Mouse (Mus musculus) small intestine, adult 2 months (tissue): ENCODE data around the gene Lgals7. TPM values are rescaled to one million over a fixed set of nuclear protein-coding genes. Genes with fewer than 3 reads are reported as not detected.

Experiments
- H3K27ac ChIP-seq: fragments of 200-500 bp; 2 replicates; pipeline ENCODE4 v1.5.1; 2012; ENCODE audit warnings: low read depth, low read length, control low read depth, inconsistent platforms; ENCODE audit not compliant: insufficient read depth
- H3K27me3 ChIP-seq: fragments of 200-500 bp; 2 replicates; pipeline ENCODE4 v1.6.1; 2012; ENCODE audit warnings: mild to moderate bottlenecking, moderate library complexity, low read length, inconsistent platforms; ENCODE audit not compliant: control insufficient read depth, insufficient read depth
- H3K36me3 ChIP-seq: fragments of 200-500 bp; 2 replicates; pipeline ENCODE4 v1.6.1; 2012; ENCODE audit warnings: mild to moderate bottlenecking, low read length, control low read depth, inconsistent platforms; ENCODE audit not compliant: control insufficient read depth, insufficient read depth
- H3K4me1 ChIP-seq: fragments of 200-500 bp; 2 replicates; pipeline ENCODE4 v1.6.1; 2012; ENCODE audit warnings: low read length, inconsistent platforms, mixed read lengths; ENCODE audit not compliant: control insufficient read depth, insufficient read depth, insufficient read length
- H3K4me3 ChIP-seq: fragments of 200-500 bp; 2 replicates; pipeline ENCODE4 v1.5.1; 2012; ENCODE audit warnings: low read depth, mild to moderate bottlenecking, control low read depth, inconsistent platforms, low read length, moderate library complexity
- CTCF ChIP-seq: fragments of 200-500 bp; IDR thresholded peaks from 2 replicates; pipeline ENCODE4 v1.5.1; 2012; ENCODE audit warnings: low read depth, mild to moderate bottlenecking, control low read depth, inconsistent platforms, low read length, moderate library complexity, mixed read lengths; ENCODE audit not compliant: insufficient replicate concordance, insufficient read length; ENCODE audit errors: extremely low read depth
- POLR2A ChIP-seq: fragments of 200-500 bp; IDR thresholded peaks from 2 replicates; pipeline ENCODE4 v1.6.1; 2012; ENCODE audit warnings: low read depth, mild to moderate bottlenecking, control low read depth, inconsistent platforms, low read length, moderate library complexity
- WGBS: fragments of 180-500 bp; shearing (Covaris S2); methylation state at CpG from one replicate; pipeline ENCODE4 v1.1.7; 2018; 5-methylcytosine and 5-hydroxymethylcytosine counted together
- polyA plus RNA-seq: library from polyadenylated mRNA; depleted of rRNA; stranded (reverse); fragments of >200 nt; gene quantifications from 2 replicates; pipeline ENCODE4 v1.2.3, GENCODE M21; 2012; rRNA removed

Gene Lgals7
- polyA plus RNA-seq, 1 experiment, result not detected

DNA sequence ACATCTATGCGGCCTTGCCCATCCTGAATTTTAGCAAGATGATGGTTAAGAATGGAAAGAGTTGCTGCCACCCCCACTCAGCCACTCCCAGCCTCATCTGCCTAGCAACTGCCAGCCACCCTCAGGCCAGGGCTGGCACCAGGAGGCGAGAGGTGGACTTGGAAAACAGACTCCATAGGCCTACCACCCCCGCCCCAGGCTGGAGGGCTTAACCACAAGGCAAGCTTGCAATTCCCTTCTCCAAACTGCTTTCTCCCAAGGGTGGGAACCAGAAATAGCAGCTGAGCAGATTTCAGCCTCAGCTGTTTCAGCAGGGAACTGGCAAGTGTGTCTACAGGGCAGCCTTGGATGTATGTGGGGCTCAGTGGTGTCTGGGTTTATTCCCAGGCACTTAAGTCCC is 39.2 kb downstream of the Lgals7 start:
- 90% methylated on average over 3 of the region's 3 CpGs for WGBS
- no peaks in the 10 kb centered on the region for H3K4me1 ChIP-seq
- no peaks in the 10 kb centered on the region for H3K27me3 ChIP-seq
- peaks cover 97% of the 10 kb centered on the region for H3K36me3 ChIP-seq
- H3K4me3 ChIP-seq, result no peak overlapping the region
- H3K27ac ChIP-seq, result no peak overlapping the region
- TF ChIP-seq POLR2A, result no peak
- no peak for TF ChIP-seq CTCF

DNA sequence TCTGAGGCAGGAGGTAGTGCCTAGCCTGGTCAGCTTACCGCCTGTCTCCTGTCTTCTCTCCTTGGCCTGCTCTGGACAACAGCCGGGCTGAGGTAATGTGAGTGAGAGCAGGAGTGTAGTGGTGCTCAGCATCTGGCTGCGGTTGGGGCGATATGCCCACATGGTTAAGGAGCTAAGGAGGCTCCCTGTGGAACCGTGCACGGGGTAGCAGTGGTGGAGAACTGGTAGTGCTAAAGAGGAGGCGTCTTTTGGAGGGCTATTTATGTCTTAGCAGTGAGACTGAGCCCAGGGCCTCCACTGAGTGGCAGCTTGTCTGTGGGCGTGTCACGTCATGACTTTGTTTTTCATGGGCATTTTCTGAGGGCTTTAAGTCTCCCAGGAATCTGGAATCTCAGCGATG is 40.1 kb downstream of the Lgals7 start:
- H3K4me1 ChIP-seq, result no peaks in the 10 kb centered on the region
- H3K4me3 ChIP-seq, result no peak overlapping the region
- WGBS, result 92% methylated on average over 10 of the region's 10 CpGs
- H3K36me3 ChIP-seq, result peaks cover 97% of the 10 kb centered on the region
- H3K27ac ChIP-seq, result no peak overlapping the region
- no peaks in the 10 kb centered on the region for H3K27me3 ChIP-seq
- TF ChIP-seq CTCF (no peak), POLR2A (no peak)

DNA sequence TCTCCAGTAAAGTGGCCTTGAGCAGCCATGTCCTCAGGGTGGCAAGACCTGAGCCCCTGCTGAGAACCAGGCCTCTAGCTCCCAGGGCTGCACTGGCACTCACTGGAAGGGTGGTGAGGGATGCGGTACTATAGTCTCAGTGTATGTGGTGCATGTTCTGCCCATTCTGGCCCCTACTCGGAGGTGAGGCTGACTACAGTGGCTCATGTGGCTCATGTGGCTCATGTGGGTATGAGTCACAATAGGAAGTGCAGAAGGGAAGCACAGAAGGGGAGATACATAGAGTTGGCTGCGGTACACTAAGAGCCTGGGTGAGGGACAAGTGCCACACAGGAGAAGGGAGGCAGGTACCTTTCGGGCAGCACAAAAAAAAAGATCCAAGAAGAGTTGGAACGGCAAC is 43.5 kb downstream of the Lgals7 start:
- H3K4me3 ChIP-seq, result no peak overlapping the region
- 83% methylated on average over 5 of the region's 5 CpGs for WGBS
- no peak overlapping the region for H3K27ac ChIP-seq
- no peaks in the 10 kb centered on the region for H3K27me3 ChIP-seq
- peaks cover 97% of the 10 kb centered on the region for H3K36me3 ChIP-seq
- TF ChIP-seq CTCF (no peak), POLR2A (no peak)
- H3K4me1 ChIP-seq, result no peaks in the 10 kb centered on the region

DNA sequence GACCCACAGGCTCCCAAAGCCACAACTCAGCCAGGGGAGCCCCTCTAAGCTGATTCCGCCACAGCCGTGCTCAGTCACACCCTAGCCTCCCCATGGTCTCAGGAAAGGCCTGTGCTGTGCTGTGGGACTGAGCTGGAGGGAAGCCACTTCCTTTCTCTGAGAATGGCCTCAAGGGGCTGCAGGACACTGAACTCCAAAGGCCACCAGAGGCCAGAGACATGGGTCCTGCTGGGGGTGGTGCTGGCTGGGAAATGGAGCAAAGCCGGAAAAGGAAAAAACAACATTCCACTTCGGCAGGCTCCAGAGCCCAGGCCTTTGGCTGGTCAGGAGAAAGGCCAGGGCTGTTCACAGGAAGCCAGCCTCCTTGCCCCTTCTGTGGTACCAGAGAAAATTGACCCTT is 48.0 kb downstream of the Lgals7 start:
- H3K36me3 ChIP-seq, result peaks cover 96% of the 10 kb centered on the region

DNA sequence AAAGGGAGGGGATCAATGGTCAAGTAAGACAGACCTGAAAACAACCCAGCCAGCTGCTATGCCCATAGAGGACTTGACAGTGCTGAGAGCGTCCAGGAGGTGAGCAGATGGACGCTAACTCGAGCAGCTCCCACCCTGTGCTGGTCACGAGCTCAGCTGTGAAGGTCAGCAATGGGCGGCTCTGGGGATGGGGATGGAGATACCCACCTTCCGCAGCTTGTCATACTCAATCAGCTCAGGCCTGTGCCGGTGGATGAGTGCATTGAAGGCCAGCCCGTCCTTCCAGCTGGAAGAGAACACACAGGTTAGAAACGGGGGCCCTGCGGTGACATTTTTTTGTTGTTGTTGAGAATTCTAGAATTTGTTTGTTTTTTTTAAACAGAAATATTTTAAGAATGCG is 49.5 kb downstream of the Lgals7 start:
- H3K4me1 ChIP-seq, result peaks cover 10% of the 10 kb centered on the region
- H3K27me3 ChIP-seq, result no peaks in the 10 kb centered on the region
- TF ChIP-seq POLR2A, result no peak
- no peak for TF ChIP-seq CTCF
- H3K27ac ChIP-seq, result peak overlapping the region; percentile 64; the same call in 1 of the 2 replicates
- WGBS, result 87% methylated on average over 11 of the region's 11 CpGs
- H3K4me3 ChIP-seq, result no peak overlapping the region
- H3K36me3 ChIP-seq, result peaks cover 96% of the 10 kb centered on the region

More for the DNA sequence above, 48.0 kb downstream of the Lgals7 start:
- peaks cover 3% of the 10 kb centered on the region; the same call in 1 of the 2 replicates for H3K4me1 ChIP-seq
- TF ChIP-seq CTCF (no peak), POLR2A (no peak)
- H3K27me3 ChIP-seq, result no peaks in the 10 kb centered on the region
- 74% methylated on average over 4 of the region's 4 CpGs for WGBS
- H3K4me3 ChIP-seq, result no peak overlapping the region
- peak overlapping the region; percentile 64 for H3K27ac ChIP-seq

Other genes starting within 250 kb of the Lgals7 start
- gene Acp7, start 232.5 kb upstream of the Lgals7 start, polyA plus RNA-seq, result 0.66 TPM in 1 of 2 replicates, not detected in the other
- 1.2 and 1.7 TPM in 2 replicates for gene Fbxo27, start 171.0 kb upstream of the Lgals7 start, polyA plus RNA-seq
- 2.0 and 2.8 TPM in 2 replicates for gene Fbxo17, start 147.0 kb upstream of the Lgals7 start, polyA plus RNA-seq
- 42.3 and 64.5 TPM in 2 replicates for gene Mrps12, start 122.0 kb upstream of the Lgals7 start, polyA plus RNA-seq
- 12.8 and 19.0 TPM in 2 replicates for gene Sars2, start 121.9 kb upstream of the Lgals7 start, polyA plus RNA-seq
- not detected in 2 replicates for gene Ccer2, start 107.7 kb upstream of the Lgals7 start, polyA plus RNA-seq
- 26.2 and 47.6 TPM in 2 replicates for gene Sirt2, start 97.1 kb upstream of the Lgals7 start, polyA plus RNA-seq
- gene Nfkbib, start 96.3 kb upstream of the Lgals7 start, polyA plus RNA-seq, result 76.0 and 138 TPM in 2 replicates
- gene Rinl, start 74.9 kb upstream of the Lgals7 start, polyA plus RNA-seq, result 4.4 and 7.1 TPM in 2 replicates
- 67.1 and 140 TPM in 2 replicates for gene Hnrnpl, start 55.3 kb upstream of the Lgals7 start, polyA plus RNA-seq
- 201 and 291 TPM in 2 replicates for gene Ech1, start 38.6 kb upstream of the Lgals7 start, polyA plus RNA-seq
- 1,096 and 2,780 TPM in 2 replicates for gene Lgals4, start 30.0 kb upstream of the Lgals7 start, polyA plus RNA-seq
- 0.08 and 0.10 TPM in 2 replicates for gene Capn12, start 17.6 kb downstream of the Lgals7 start, polyA plus RNA-seq
- gene Actn4, start 98.5 kb downstream of the Lgals7 start, polyA plus RNA-seq, result 506 and 1,069 TPM in 2 replicates
- 135 and 169 TPM in 2 replicates for gene Eif3k, start 118.0 kb downstream of the Lgals7 start, polyA plus RNA-seq
- 11.1 and 21.3 TPM in 2 replicates for gene Map4k1, start 118.2 kb downstream of the Lgals7 start, polyA plus RNA-seq